Mouse (Mus musculus) monocyte, adult 59 days (primary cell): ENCODE results near the gene Speer4f1. TPM values are rescaled to one million over a fixed set of nuclear protein-coding genes. Genes with fewer than 3 reads are reported as not detected.

ENCODE experiments used
- total RNA-seq, 2 experiments: library from RNA; stranded (reverse); gene quantifications; one replicate each; pipeline ENCODE4 v1.2.4; 2023

Gene Speer4f1
- not detected for total RNA-seq

GRCm38 (mm10) chr5:17475798-17476197, at the start of gene Speer4f1:
Gene Speer4f1 (plus strand): TSS chr5:17476098.

Other genes with a start within 250 kb of the Speer4f1 start
- not detected for gene Speer4f2, start 102.9 kb upstream of the Speer4f1 start, total RNA-seq
- under 1 TPM in 1 of 2 experiments, not detected in 1; 0.39 TPM for gene Sema3c, start 98.2 kb downstream of the Speer4f1 start, total RNA-seq